Mouse (Mus musculus) myocyte (in vitro differentiated cells): ENCODE results near the gene Rad23b. TPM values are rescaled to one million over a fixed set of nuclear protein-coding genes. Genes with fewer than 3 reads are reported as not detected.

Experiments
- H3K27me3 ChIP-seq: one replicate; pipeline ENCODE4 v1.6.1; 2011; ENCODE audit not compliant: control insufficient read depth, insufficient read depth, insufficient read length
- H3K36me3 ChIP-seq: one replicate; pipeline ENCODE4 v1.6.1; 2011; ENCODE audit not compliant: control insufficient read depth, insufficient read depth
- H3K4me2 ChIP-seq: one replicate; pipeline ENCODE4 v1.6.1; 2011; ENCODE audit warnings: low read depth, control low read depth
- H3K4me3 ChIP-seq: one replicate; pipeline ENCODE4 v1.5.1; 2011; ENCODE audit warnings: mild to moderate bottlenecking, control low read depth, moderate library complexity
- H3K79me2 ChIP-seq: one replicate; pipeline ENCODE4 v1.6.1; 2011; ENCODE audit not compliant: control insufficient read depth, insufficient read depth
- H3ac ChIP-seq: one replicate; pipeline ENCODE4 v1.6.1; 2011; ENCODE audit not compliant: control insufficient read depth, insufficient read length
- CEBPB ChIP-seq: IDR thresholded peaks from 2 replicates; pipeline ENCODE4 v1.6.1; 2011; ENCODE audit warnings: mild to moderate bottlenecking, moderate library complexity; ENCODE audit not compliant: poor library complexity, insufficient read depth, severe bottlenecking
- E2F4 ChIP-seq: IDR thresholded peaks from one replicate; pipeline ENCODE4 v1.6.1; 2011; ENCODE audit warnings: mild to moderate bottlenecking, control low read depth, moderate library complexity; ENCODE audit not compliant: insufficient read depth
- MAX ChIP-seq: IDR thresholded peaks from one replicate; pipeline ENCODE4 v1.6.1; 2011; ENCODE audit warnings: low read depth, mild to moderate bottlenecking, control low read depth
- MYOD1 ChIP-seq, 3 experiments: IDR thresholded peaks; one replicate each; pipeline ENCODE4 v1.6.1; 2011; ENCODE audit warnings: control low read depth in 2 of 3, low read depth in 2 of 3, mild to moderate bottlenecking in 2 of 3, moderate library complexity in 1 of 3; ENCODE audit not compliant: insufficient read length in 2 of 3, control insufficient read depth in 1 of 3
- MYOG ChIP-seq, 3 experiments: IDR thresholded peaks; one replicate each; pipeline ENCODE4 v1.6.1; 2011; ENCODE audit warnings: control low read depth in 2 of 3, low read depth in 2 of 3, mild to moderate bottlenecking in 2 of 3; ENCODE audit not compliant: insufficient read length in 2 of 3, control insufficient read depth in 1 of 3, insufficient read depth in 1 of 3
- POLR2A ChIP-seq: IDR thresholded peaks from one replicate; pipeline ENCODE4 v1.6.1; 2011; ENCODE audit warnings: low read depth, mild to moderate bottlenecking, control low read depth, moderate library complexity; ENCODE audit not compliant: insufficient read length
- POLR2AphosphoS2 ChIP-seq: IDR thresholded peaks from one replicate; pipeline ENCODE4 v1.6.1; 2011; ENCODE audit warnings: low read depth, control low read depth; ENCODE audit not compliant: insufficient read length
- REST ChIP-seq: IDR thresholded peaks from one replicate; pipeline ENCODE4 v1.6.1; 2011; ENCODE audit warnings: mild to moderate bottlenecking, control low read depth, moderate library complexity; ENCODE audit not compliant: insufficient read depth, insufficient read length
- SRF ChIP-seq: IDR thresholded peaks from one replicate; pipeline ENCODE4 v1.6.1; 2011; ENCODE audit warnings: low read depth; ENCODE audit not compliant: control insufficient read depth, insufficient read length
- TCF12 ChIP-seq: IDR thresholded peaks from one replicate; pipeline ENCODE4 v1.6.1; 2011; ENCODE audit warnings: mild to moderate bottlenecking, control low read depth; ENCODE audit not compliant: poor library complexity, insufficient read depth, severe bottlenecking
- TCF3 ChIP-seq: IDR thresholded peaks from one replicate; pipeline ENCODE4 v1.6.1; 2011; ENCODE audit warnings: low read depth, control low read depth; ENCODE audit not compliant: insufficient read length
- USF1 ChIP-seq: IDR thresholded peaks from one replicate; pipeline ENCODE4 v1.6.1; 2011; ENCODE audit warnings: low read depth, mild to moderate bottlenecking, control low read depth, moderate library complexity
- polyA plus RNA-seq: library from polyadenylated mRNA; unstranded; fragments of >200 nt; fragmentation: generic; extraction: Trizol; gene quantifications from one replicate; pipeline ENCODE4 v1.2.1, GENCODE M21; 2012; ENCODE audit warnings: missing spikeins

The Rad23b gene
- polyA plus RNA-seq, 1 experiment: 165 TPM

- H3K27me3 ChIP-seq: no peaks in the 10 kb centered on the region
- TF ChIP-seq MAX (no peak), SRF (no peak), MYOD1 (IDR thresholded peaks at IDR 0.05; ENCODE audit: control insufficient read depth in 1 of 3, insufficient read length in 2 of 3, low read depth in 2 of 3) (peak in 1 of 3 experiments; percentile 19)
- no peak overlapping the region for H3K4me2 ChIP-seq
- no peak overlapping the region for H3K4me3 ChIP-seq
- H3ac ChIP-seq: no peak overlapping the region
- H3K79me2 ChIP-seq: peaks cover 83% of the 10 kb centered on the region
- H3K36me3 ChIP-seq: peaks cover 58% of the 10 kb centered on the region
These were observed 20.3 kb downstream of the Rad23b start for GRCm38 (mm10) chr4:55370127-55370526.

DNA sequence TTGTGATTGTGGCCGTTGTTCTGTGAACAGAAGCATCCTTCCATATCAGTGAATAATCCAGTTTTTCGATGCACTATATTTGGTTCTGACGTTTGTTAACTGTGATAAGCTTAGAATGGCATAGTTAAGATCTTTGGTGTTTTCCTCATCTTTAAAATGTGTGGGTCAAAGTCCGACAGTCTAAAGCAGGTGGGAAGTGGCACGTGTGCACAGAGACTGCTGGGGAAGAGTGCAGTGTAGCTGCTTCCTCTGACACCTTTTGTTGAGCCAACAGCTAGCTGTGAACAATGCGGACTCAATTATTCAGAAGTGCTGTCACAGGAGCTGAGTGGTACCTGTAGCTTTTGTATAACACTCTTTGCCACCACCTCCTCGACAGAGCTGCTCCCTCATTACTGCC, 21.5 kb downstream of the Rad23b start:
- Histone ChIP-seq H3K36me3 (peaks cover 62% of the 10 kb centered on the region), H3ac (no peak overlapping the region), H3K27me3 (no peaks in the 10 kb centered on the region), H3K79me2 (peaks cover 83% of the 10 kb centered on the region), H3K4me2 (no peak overlapping the region), H3K4me3 (no peak overlapping the region)
- TF ChIP-seq TCF3 (no peak), E2F4 (no peak), MAX (no peak), MYOG (IDR thresholded peaks at IDR 0.05; ENCODE audit: control insufficient read depth in 1 of 3, insufficient read depth in 1 of 3, insufficient read length in 2 of 3, low read depth in 2 of 3) (no peak), CEBPB (no peak), SRF (no peak), REST (no peak), USF1 (no peak), MYOD1 (IDR thresholded peaks at IDR 0.05; ENCODE audit: control insufficient read depth in 1 of 3, insufficient read length in 2 of 3, low read depth in 2 of 3) (no peak), TCF12 (no peak), POLR2A (no peak), POLR2AphosphoS2 (no peak)

DNA sequence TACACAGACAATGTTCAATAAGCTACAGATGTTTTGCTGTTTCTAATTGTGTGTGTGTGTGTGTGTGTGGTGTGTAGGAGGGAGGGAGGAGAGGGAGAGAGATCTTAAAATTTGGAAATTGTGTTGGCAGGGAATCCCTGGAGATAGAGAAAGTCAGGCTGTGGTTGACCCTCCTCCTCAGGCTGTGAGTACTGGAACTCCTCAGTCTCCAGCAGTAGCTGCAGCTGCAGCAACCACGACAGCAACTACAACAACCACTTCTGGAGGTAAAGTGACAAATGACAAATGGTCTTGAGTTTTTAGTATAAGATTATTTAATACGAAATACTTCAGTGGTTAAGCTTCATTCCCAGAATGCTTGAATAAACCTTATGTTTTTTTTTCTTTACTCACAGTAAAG, 32.5 kb downstream of the Rad23b start:
- peaks cover 81% of the 10 kb centered on the region for H3K36me3 ChIP-seq
- H3K27me3 ChIP-seq: no peaks in the 10 kb centered on the region
- no peak overlapping the region for H3K4me2 ChIP-seq
- no peak overlapping the region for H3K4me3 ChIP-seq
- no peak overlapping the region for H3ac ChIP-seq
- TF ChIP-seq POLR2AphosphoS2 (no peak), REST (no peak), TCF12 (no peak), SRF (no peak), CEBPB (no peak), USF1 (no peak), POLR2A (no peak), MYOD1 (IDR thresholded peaks at IDR 0.05; ENCODE audit: control insufficient read depth in 1 of 3, insufficient read length in 2 of 3, low read depth in 2 of 3) (no peak), TCF3 (no peak), E2F4 (no peak), MAX (no peak), MYOG (IDR thresholded peaks at IDR 0.05; ENCODE audit: control insufficient read depth in 1 of 3, insufficient read depth in 1 of 3, insufficient read length in 2 of 3, low read depth in 2 of 3) (no peak)
- H3K79me2 ChIP-seq: peaks cover 39% of the 10 kb centered on the region

GRCm38 (mm10) chr4:55386768-55387167, 36.9 kb downstream of the Rad23b start:
- Histone ChIP-seq H3K4me2 (no peak overlapping the region), H3K36me3 (peaks cover 67% of the 10 kb centered on the region), H3K4me3 (no peak overlapping the region), H3ac (no peak overlapping the region), H3K79me2 (peaks cover 10% of the 10 kb centered on the region), H3K27me3 (no peaks in the 10 kb centered on the region)
- TF ChIP-seq POLR2A (no peak), POLR2AphosphoS2 (no peak), TCF3 (no peak), USF1 (no peak)

GRCm38 (mm10) chr4:55391480-55391879, 41.6 kb downstream of the Rad23b start:
- Histone ChIP-seq H3K79me2 (peaks cover 6% of the 10 kb centered on the region), H3K4me3 (no peak overlapping the region), H3ac (no peak overlapping the region), H3K4me2 (no peak overlapping the region), H3K27me3 (no peaks in the 10 kb centered on the region), H3K36me3 (peaks cover 32% of the 10 kb centered on the region)
- no peak for TF ChIP-seq POLR2A
- TF ChIP-seq MYOG (IDR thresholded peaks at IDR 0.05; ENCODE audit: control insufficient read depth in 1 of 3, insufficient read depth in 1 of 3, insufficient read length in 2 of 3, low read depth in 2 of 3): no peak
- no peak for TF ChIP-seq SRF
- TF ChIP-seq E2F4: no peak
- no peak for TF ChIP-seq MYOD1 (IDR thresholded peaks at IDR 0.05; ENCODE audit: control insufficient read depth in 1 of 3, insufficient read length in 2 of 3, low read depth in 2 of 3)
- no peak for TF ChIP-seq CEBPB
- TF ChIP-seq MAX: no peak
- TF ChIP-seq TCF12: no peak
- TF ChIP-seq REST: no peak
- no peak for TF ChIP-seq TCF3
- no peak for TF ChIP-seq USF1
- no peak for TF ChIP-seq POLR2AphosphoS2
